Mouse (Mus musculus) limb, embryonic 15.5 days (tissue): ENCODE measurements around the gene Rab9. TPM values are rescaled to one million over a fixed set of nuclear protein-coding genes. Genes with fewer than 3 reads are reported as not detected.

Experiments used
- ATAC-seq: fragments of 200-750 bp; cut with Nextera tagmentation; 2 replicates; pipeline ENCODE4 v1.8.0; 2017; ENCODE audit warnings: low read depth, moderate TSS enrichment; ENCODE audit not compliant: insufficient number of reproducible peaks, low FRiP score, low TSS enrichment
- H3K27ac ChIP-seq: fragments of 300-500 bp; sonication (generic); 2 replicates; pipeline ENCODE4 v1.5.1; 2015; ENCODE audit warnings: moderate library complexity, mild to moderate bottlenecking, inconsistent platforms
- H3K27me3 ChIP-seq: fragments of 300-500 bp; sonication (generic); 2 replicates; pipeline ENCODE4 v1.6.1; 2015; ENCODE audit warnings: inconsistent platforms
- H3K36me3 ChIP-seq: fragments of 300-500 bp; sonication (generic); 2 replicates; pipeline ENCODE4 v1.6.1; 2015; ENCODE audit warnings: inconsistent platforms
- H3K4me1 ChIP-seq: fragments of 300-500 bp; sonication (generic); 2 replicates; pipeline ENCODE4 v1.6.1; 2015; ENCODE audit warnings: inconsistent platforms
- H3K4me2 ChIP-seq: fragments of 300-500 bp; sonication (generic); 2 replicates; pipeline ENCODE4 v1.6.1; 2015; ENCODE audit warnings: mild to moderate bottlenecking, inconsistent platforms
- H3K4me3 ChIP-seq: fragments of 300-500 bp; sonication (generic); 2 replicates; pipeline ENCODE4 v1.5.1; 2015; ENCODE audit warnings: mild to moderate bottlenecking, inconsistent platforms
- H3K9ac ChIP-seq: fragments of 300-500 bp; sonication (generic); 2 replicates; pipeline ENCODE4 v1.6.1; 2015; ENCODE audit warnings: inconsistent platforms
- H3K9me3 ChIP-seq: fragments of 300-500 bp; sonication (generic); 2 replicates; pipeline ENCODE4 v1.6.1; 2016; ENCODE audit warnings: inconsistent platforms
- WGBS: fragments of 180-500 bp; shearing (Covaris S2); methylation state at CpG from one replicate; pipeline ENCODE4 v1.1.7; 2015; 5-methylcytosine and 5-hydroxymethylcytosine counted together
- polyA plus RNA-seq: library from polyadenylated mRNA; unstranded; fragments of >200 nt; fragmentation: Nextera tagmentation; extraction: Ambion mirVana; gene quantifications from 2 replicates; pipeline ENCODE4 v1.2.1, GENCODE M21; 2015

The Rab9 gene
- polyA plus RNA-seq, 1 experiment from 2014 or later: 61.6 TPM

DNA sequence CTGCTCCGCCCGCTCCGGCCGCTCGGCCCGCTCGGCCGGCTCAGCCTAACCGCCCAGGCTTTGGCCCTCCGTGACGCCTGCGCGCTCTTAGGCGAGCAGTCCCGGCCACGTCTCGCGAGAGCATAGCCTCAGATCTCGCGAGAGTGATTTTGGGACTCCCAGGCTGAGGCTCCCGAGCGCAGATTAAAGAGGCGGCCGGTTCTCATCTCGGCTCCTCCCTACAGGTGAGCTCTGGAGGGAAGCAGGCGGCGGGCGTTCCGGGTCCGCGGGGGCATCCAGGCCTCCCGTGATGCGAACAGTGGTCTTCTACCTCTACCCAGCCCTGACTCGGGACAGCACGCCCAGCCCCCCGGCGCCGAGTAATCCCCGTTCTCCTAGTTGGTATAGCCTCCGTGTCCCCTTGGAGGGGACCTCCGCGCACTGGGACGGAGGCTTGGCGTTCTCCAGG lies 39.0 kb downstream of the Rab9 start, which contains the start of gene Ofd1:
Ofd1 (minus strand) TSS at position 89 of the 448 bp plus-strand sequence.
- 16% methylated on average over 38 of the region's 44 CpGs for WGBS
- peak within 1 kb of the TSS; percentile 48 for H3K4me2 ChIP-seq
- H3K9me3 ChIP-seq: no peaks in the 10 kb centered on the region
- H3K4me1 ChIP-seq: 0 out of 2 replicates have a peak, but pooled peaks cover 3% of the 10 kb centered on the region
- H3K36me3 ChIP-seq: no peaks in the 10 kb centered on the region
- H3K4me3 ChIP-seq: peak within 1 kb of the TSS; percentile 57
- peak within 1 kb of the TSS; percentile 75 for H3K27ac ChIP-seq
- ATAC-seq: peak; percentile 95
- peaks cover 42% of the 10 kb centered on the region for H3K27me3 ChIP-seq
- peak within 1 kb of the TSS; percentile 65 for H3K9ac ChIP-seq

DNA sequence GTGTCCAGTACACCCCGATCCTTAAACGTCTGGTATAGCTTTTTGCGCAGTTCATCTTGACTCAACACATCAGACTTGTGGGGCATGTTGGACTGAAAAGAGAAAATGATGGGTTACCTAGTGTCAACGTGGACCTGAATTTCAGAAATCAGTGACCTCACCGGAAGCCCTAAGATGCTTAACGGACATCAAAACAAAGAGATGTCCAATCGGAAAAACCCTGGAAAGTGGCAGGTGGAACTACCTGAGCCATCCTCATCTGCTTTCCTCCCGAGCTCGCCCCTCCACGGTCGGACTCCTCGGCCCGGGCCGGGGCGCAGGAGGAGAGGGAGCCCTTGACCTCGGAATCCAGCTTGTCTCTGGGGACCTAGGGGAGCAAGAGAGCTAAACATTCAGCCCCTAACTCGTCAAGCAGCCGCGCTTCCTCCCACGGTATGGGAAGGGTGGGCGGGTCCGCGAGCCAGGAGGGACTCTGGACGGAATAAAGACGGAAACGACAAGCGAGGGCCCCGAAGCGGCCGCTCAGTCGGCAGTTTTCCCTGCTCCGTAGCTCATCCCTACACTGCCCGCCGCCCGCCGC lies 39.5 kb downstream of the Rab9 start, which contains the start of gene Trappc2:
Trappc2 (plus strand) TSS at position 539 of the 580 bp plus-strand sequence.
- H3K27ac ChIP-seq: peak within 1 kb of the TSS; percentile 75
- H3K4me3 ChIP-seq: peak within 1 kb of the TSS; percentile 57
- H3K9me3 ChIP-seq: no peaks in the 10 kb centered on the region
- peak within 1 kb of the TSS; percentile 65 for H3K9ac ChIP-seq
- no peaks in the 10 kb centered on the region for H3K36me3 ChIP-seq
- 16% methylated on average over 30 of the region's 36 CpGs for WGBS
- peaks cover 41% of the 10 kb centered on the region for H3K27me3 ChIP-seq
- ATAC-seq: peak; percentile 79; the same call in 1 of the 2 replicates
- H3K4me1 ChIP-seq: 0 out of 2 replicates have a peak, but pooled peaks cover 3% of the 10 kb centered on the region
- peak within 1 kb of the TSS; percentile 48 for H3K4me2 ChIP-seq

DNA sequence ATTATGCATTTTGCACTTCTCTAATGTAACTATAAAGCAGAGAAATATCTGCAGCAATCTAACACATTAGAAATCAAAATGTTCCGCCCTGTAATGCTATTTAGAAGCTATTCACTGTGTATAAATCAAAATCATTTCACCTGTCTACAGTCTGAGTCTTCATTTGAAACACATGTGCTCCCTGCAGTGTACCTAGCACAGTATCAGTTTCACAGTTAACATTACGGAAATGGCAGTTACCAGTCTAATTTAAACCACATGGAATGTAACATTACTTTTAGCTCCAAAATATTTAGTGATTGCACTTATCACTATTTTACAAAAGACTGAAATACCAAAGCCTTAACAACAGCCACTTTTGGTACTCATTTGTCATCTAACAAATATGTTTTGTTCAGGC lies 44.9 kb downstream of the Rab9 start:
- H3K4me2 ChIP-seq: no peak overlapping the region
- no peaks in the 10 kb centered on the region for H3K9me3 ChIP-seq
- no peak for ATAC-seq
- 49% methylated on average over 2 of the region's 2 CpGs for WGBS
- no peak overlapping the region for H3K9ac ChIP-seq
- H3K4me1 ChIP-seq: no peaks in the 10 kb centered on the region
- H3K27ac ChIP-seq: no peak overlapping the region
- no peaks in the 10 kb centered on the region for H3K36me3 ChIP-seq
- no peak overlapping the region for H3K4me3 ChIP-seq
- peaks cover 15% of the 10 kb centered on the region; the same call in 1 of the 2 replicates for H3K27me3 ChIP-seq

DNA sequence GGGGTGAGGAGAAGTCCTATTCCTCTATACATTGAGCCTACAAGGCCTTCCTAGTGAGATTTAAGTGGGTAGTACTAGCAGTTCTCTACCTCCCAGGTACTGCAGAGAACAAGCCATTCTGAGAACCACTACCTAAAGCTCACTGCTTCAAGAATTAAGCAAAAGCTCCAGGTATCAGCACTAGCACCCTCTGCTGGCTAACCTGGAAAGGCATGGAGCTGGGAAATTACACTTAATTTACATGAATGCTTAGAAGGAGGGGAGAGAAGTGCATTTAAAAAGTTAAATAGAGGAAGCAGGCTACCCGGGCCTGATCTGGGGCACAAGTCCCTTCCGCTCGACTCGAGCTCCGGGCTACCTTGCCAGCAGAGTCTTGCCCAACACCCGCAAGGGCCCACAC lies 63.5 kb downstream of the Rab9 start:
- Histone ChIP-seq H3K4me3 (no peak overlapping the region), H3K9me3 (no peaks in the 10 kb centered on the region), H3K9ac (no peak overlapping the region), H3K36me3 (no peaks in the 10 kb centered on the region), H3K4me1 (no peaks in the 10 kb centered on the region), H3K27me3 (no peaks in the 10 kb centered on the region; the same call in 1 of the 2 replicates), H3K27ac (no peak overlapping the region), H3K4me2 (no peak overlapping the region)
- WGBS: 84% methylated on average over 6 of the region's 6 CpGs
- no peak for ATAC-seq

DNA sequence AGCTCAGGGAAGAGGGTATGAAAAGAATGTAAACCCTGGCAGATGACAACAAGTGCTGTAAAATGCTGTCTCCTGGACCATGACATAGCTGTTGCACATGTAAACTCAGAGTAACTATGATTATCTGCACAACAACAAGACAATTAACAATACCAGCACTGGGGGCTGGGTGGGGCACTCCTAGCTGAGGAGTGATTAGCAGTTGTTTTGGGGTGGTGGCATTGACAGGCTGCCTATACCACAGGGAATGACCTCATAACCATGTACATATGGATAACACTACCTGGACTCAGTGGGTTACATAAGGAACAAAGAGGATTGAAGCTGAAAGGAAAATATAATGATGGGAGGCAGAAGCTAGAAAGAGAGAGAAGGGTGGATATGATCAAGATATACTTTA lies 71.8 kb downstream of the Rab9 start:
- Histone ChIP-seq H3K4me3 (no peak overlapping the region), H3K9me3 (no peaks in the 10 kb centered on the region), H3K9ac (no peak overlapping the region), H3K27me3 (no peaks in the 10 kb centered on the region; the same call in 1 of the 2 replicates), H3K4me2 (no peak overlapping the region), H3K36me3 (peaks cover 11% of the 10 kb centered on the region; the same call in 1 of the 2 replicates), H3K27ac (no peak overlapping the region), H3K4me1 (no peaks in the 10 kb centered on the region)
- no peak for ATAC-seq

Other genes with a start within 250 kb of the Rab9 start
- gene Gpm6b, start 241.0 kb downstream of the Rab9 start, polyA plus RNA-seq: 23.4 and 25.0 TPM in 2 replicates
- gene Trappc2, start 39.3 kb downstream of the Rab9 start, polyA plus RNA-seq: 26.0 and 33.1 TPM in 2 replicates
- gene Ofd1, start 39.2 kb downstream of the Rab9 start, polyA plus RNA-seq: 5.8 and 6.0 TPM in 2 replicates
- 7.2 and 8.2 TPM in 2 replicates for gene Tceanc, start 38.7 kb upstream of the Rab9 start, polyA plus RNA-seq
- 143 and 150 TPM in 2 replicates for gene Egfl6, start 105.9 kb upstream of the Rab9 start, polyA plus RNA-seq